Mouse (Mus musculus): Measurements from ENCODE around the gene Slc35f4. TPM values are rescaled to one million over a fixed set of nuclear protein-coding genes. Genes with fewer than 3 reads are reported as not detected.
A peak's percentile ranks its signal among the peaks of the same experiment; 100 is the strongest.

Gene Slc35f4
- total RNA-seq, 1 experiment from 2014 or later: not detected

- DNase-seq: no peak
Observed at GRCm38 (mm10) chr14:49348164-49348896, 177.5 kb downstream of the Slc35f4 start.

- DNase-seq: no peak
Observed at GRCm38 (mm10) chr14:49345835-49346234, 180.0 kb downstream of the Slc35f4 start.

GRCm38 (mm10) chr14:49337011-49337410, 188.8 kb downstream of the Slc35f4 start:
- DNase-seq: no peak

GRCm38 (mm10) chr14:49333841-49334240, 192.0 kb downstream of the Slc35f4 start:
- no peak for DNase-seq

- DNase-seq: no peak
Observed at GRCm38 (mm10) chr14:49316493-49316894, 209.4 kb downstream of the Slc35f4 start.

GRCm38 (mm10) chr14:49313981-49314380, 211.9 kb downstream of the Slc35f4 start:
- no peak for DNase-seq

- DNase-seq: no peak
Observed at GRCm38 (mm10) chr14:49313376-49313775, 212.5 kb downstream of the Slc35f4 start.

- DNase-seq: no peak
Observed at GRCm38 (mm10) chr14:49311548-49311947, 214.3 kb downstream of the Slc35f4 start.

GRCm38 (mm10) chr14:49311091-49311492, 214.8 kb downstream of the Slc35f4 start:
- DNase-seq: no peak

GRCm38 (mm10) chr14:49309670-49310069, 216.2 kb downstream of the Slc35f4 start:
- no peak for DNase-seq

- DNase-seq: no peak
Observed at GRCm38 (mm10) chr14:49308591-49308990, 217.3 kb downstream of the Slc35f4 start.

- DNase-seq: no peak
Observed at GRCm38 (mm10) chr14:49307842-49308241, 218.0 kb downstream of the Slc35f4 start.

- DNase-seq: peak; percentile 18
Observed at GRCm38 (mm10) chr14:49305534-49306409, 220.1 kb downstream of the Slc35f4 start.

- DNase-seq: no peak
Observed at GRCm38 (mm10) chr14:49302271-49302857, 223.5 kb downstream of the Slc35f4 start.

- DNase-seq: peak; percentile 12
Observed at GRCm38 (mm10) chr14:49300981-49301619, 224.7 kb downstream of the Slc35f4 start.

- no peak for DNase-seq
Observed at GRCm38 (mm10) chr14:49300326-49300725, 225.5 kb downstream of the Slc35f4 start.

- no peak for DNase-seq
Observed at GRCm38 (mm10) chr14:49293802-49294449, 231.9 kb downstream of the Slc35f4 start.

GRCm38 (mm10) chr14:49290029-49290745, 235.7 kb downstream of the Slc35f4 start:
- DNase-seq: no peak

GRCm38 (mm10) chr14:49283784-49284655, 241.8 kb downstream of the Slc35f4 start:
- no peak for DNase-seq

GRCm38 (mm10) chr14:49278880-49279279, 247.0 kb downstream of the Slc35f4 start:
- no peak for DNase-seq
